ENCODE assay signal across 13 mouse cellular contexts in genomic region chr6:114408278-114408677, GRCm38 (mm10). TPM values are rescaled to one million over a fixed set of nuclear protein-coding genes. Genes with fewer than 3 reads are reported as not detected.
A peak's percentile ranks its signal among the peaks of the same experiment; 100 is the strongest.
DNase-seq lines count a peak whose midpoint lies in the region; ATAC-seq lines count a peak whose summit lies in the region.
"Had no signal": no experiment of that assay in that cellular context is flagged by ENCODE, and none has a peak within 500 bp of the region (broad histone marks: within the 10 kb centered on the region; RNA-seq: fewer than 3 reads in every experiment).

No protein-coding gene starts in this region.

- no peak overlapping the region for H3K27ac ChIP-seq in heart, embryonic 10.5 days
- no peak overlapping the region for H3K27ac ChIP-seq in midbrain, embryonic 16.5 days (ENCODE audit: low read length)
- H3K27ac ChIP-seq in forebrain, embryonic 11.5 days (ENCODE audit: low read depth, low read length) = no peak overlapping the region
- H3K27ac ChIP-seq: heart, embryonic 15.5 days; limb, embryonic 15.5 days had no signal

- no peaks in the 10 kb centered on the region for H3K36me3 ChIP-seq in heart, embryonic 10.5 days
- no peaks in the 10 kb centered on the region for H3K36me3 ChIP-seq in midbrain, embryonic 16.5 days (ENCODE audit: control insufficient read depth, insufficient read depth, low read length)
- no peaks in the 10 kb centered on the region for H3K36me3 ChIP-seq in forebrain, embryonic 11.5 days (ENCODE audit: control insufficient read depth, insufficient read depth, low read length)
- H3K36me3 ChIP-seq: heart, embryonic 15.5 days; limb, embryonic 15.5 days had no signal

- H3K4me3 ChIP-seq in heart, embryonic 10.5 days = no peak overlapping the region
- no peak overlapping the region for H3K4me3 ChIP-seq in midbrain, embryonic 16.5 days (ENCODE audit: low read depth, low read length)
- H3K4me3 ChIP-seq in forebrain, embryonic 11.5 days (ENCODE audit: low read depth, low read length) = no peak overlapping the region
- H3K4me3 ChIP-seq: heart, embryonic 15.5 days; limb, embryonic 15.5 days had no signal

- H3K9me3 ChIP-seq in heart, embryonic 10.5 days = no peaks in the 10 kb centered on the region
- no peaks in the 10 kb centered on the region; the same call in 1 of the 2 replicates for H3K9me3 ChIP-seq in midbrain, embryonic 16.5 days (replicated peaks; ENCODE audit: control insufficient read depth, low read length, poor library complexity, severe bottlenecking)
- no peaks in the 10 kb centered on the region for H3K9me3 ChIP-seq in forebrain, embryonic 11.5 days (ENCODE audit: control insufficient read depth, low read length)
- H3K9me3 ChIP-seq: heart, embryonic 15.5 days; limb, embryonic 15.5 days had no signal

- peak; percentile 50; the same call in 1 of the 2 replicates for ATAC-seq in midbrain, embryonic 16.5 days
- no peak for ATAC-seq in granulocyte monocyte progenitor cell, adult 5-6 weeks (replicated peaks; ENCODE audit: poor library complexity, severe bottlenecking)
- ATAC-seq in forebrain, embryonic 11.5 days (replicated peaks; ENCODE audit: low FRiP score) = no peak

- no peak overlapping the region for H3K4me2 ChIP-seq in midbrain, embryonic 16.5 days (ENCODE audit: low read length)
- H3K4me2 ChIP-seq in forebrain, embryonic 11.5 days (ENCODE audit: low read depth, low read length, severe bottlenecking) = no peak overlapping the region
- H3K4me2 ChIP-seq: heart, embryonic 15.5 days; limb, embryonic 15.5 days had no signal

- peaks cover 48% of the 10 kb centered on the region for H3K27me3 ChIP-seq in heart, embryonic 10.5 days (ENCODE audit: insufficient read depth, poor library complexity, severe bottlenecking)
- H3K27me3 ChIP-seq in midbrain, embryonic 16.5 days (ENCODE audit: control insufficient read depth, insufficient read depth, low read depth, low read length) = no peaks in the 10 kb centered on the region
- no peaks in the 10 kb centered on the region for H3K27me3 ChIP-seq in forebrain, embryonic 11.5 days (ENCODE audit: control insufficient read depth, insufficient read depth, low read length)

- H3K4me1 ChIP-seq in heart, embryonic 10.5 days = peaks cover 13% of the 10 kb centered on the region
- H3K4me1 ChIP-seq in midbrain, embryonic 16.5 days (ENCODE audit: control insufficient read depth, insufficient read depth, low read length) = peaks cover 3% of the 10 kb centered on the region; the same call in 1 of the 2 replicates
- H3K4me1 ChIP-seq in forebrain, embryonic 11.5 days (replicated peaks; ENCODE audit: control insufficient read depth, insufficient read depth, low read length) = no peaks in the 10 kb centered on the region; the same call in 1 of the 2 replicates
- H3K4me1 ChIP-seq: heart, embryonic 15.5 days had no signal

- intact Hi-C loops in left cerebral cortex, postnatal 4 days (cut with DNase I) = no loop called here
- intact Hi-C loops in left cerebral cortex, postnatal 14 days (cut with DNase I) = no loop called here

- H3K9ac ChIP-seq in midbrain, embryonic 16.5 days (ENCODE audit: low read depth, low read length) = no peak overlapping the region
- H3K9ac ChIP-seq in forebrain, embryonic 11.5 days (ENCODE audit: low read length) = no peak overlapping the region
- H3K9ac ChIP-seq: heart, embryonic 15.5 days; limb, embryonic 15.5 days had no signal

- WGBS in heart, embryonic 10.5 days = 41% methylated on average over 17 of the region's 17 CpGs
- WGBS in midbrain, embryonic 16.5 days = 45% methylated on average over 17 of the region's 17 CpGs
- WGBS in forebrain, embryonic 11.5 days = 49% methylated on average over 17 of the region's 17 CpGs

- DNase-seq in heart, adult 18-20 months = peak; percentile 36 to 64
- no peak for DNase-seq in heart, embryonic 10.5 days (ENCODE audit: low spot score)
- DNase-seq in left cerebral cortex, postnatal 4 days = peak; percentile 24
- DNase-seq in left cerebral cortex, postnatal 14 days (ENCODE audit: low spot score in 2 of 2) = no peak
- peak; percentile 32 for DNase-seq in brain, adult 2 months (ENCODE audit: low read depth, low spot score)
- DNase-seq in forebrain, embryonic 11.5 days (ENCODE audit: low spot score) = no peak
- DNase-seq: kidney, adult 8-10 months; layer of hippocampus, postnatal 36 days; right cerebral cortex, postnatal 4 days had no signal

RNA-seq across cellular contexts. Expression of gene Hrh1, which starts 10.5 kb away (rescaled TPM):
- under 1 TPM; 0.49 to 0.67 TPM for total RNA-seq in heart, adult 18-20 months (2021)
- polyA plus RNA-seq in heart, embryonic 10.5 days (2016; fragmentation: Nextera tagmentation; extraction: Ambion mirVana) = not detected in 2 replicates
- total RNA-seq in left cerebral cortex, postnatal 4 days (2021) = 1 to 10 TPM; 4.9 to 5.1 TPM
- total RNA-seq in left cerebral cortex, postnatal 14 days (2021) = 10 to 100 TPM; 17.9 to 18.5 TPM
- polyA plus RNA-seq in midbrain, embryonic 16.5 days (2015; fragmentation: Nextera tagmentation; extraction: Ambion mirVana) = 1.5 and 1.8 TPM in 2 replicates
- not detected in 2 replicates for total RNA-seq in granulocyte monocyte progenitor cell, adult 5-6 weeks (2014; fragmentation: Nextera tagmentation)
- not detected in 2 replicates for total RNA-seq in granulocyte monocyte progenitor cell, adult 5-6 weeks (2017)
- polyA plus RNA-seq in forebrain, embryonic 11.5 days (2014; fragmentation: Nextera tagmentation; extraction: Ambion mirVana) = 0.33 and 0.47 TPM in 2 replicates

Comparison
In these comparisons a context has a peak if more than half of its experiments do, and no peak if none do; other contexts are left out.
1. DNase-seq: peak in heart, adult 18-20 months (2 of 2), left cerebral cortex, postnatal 4 days (single experiment) and brain, adult 2 months (single experiment); none in heart, embryonic 10.5 days (single experiment), left cerebral cortex, postnatal 14 days (0 of 2) and forebrain, embryonic 11.5 days (single experiment).